Mouse (Mus musculus) bone marrow macrophage, adult 2 months (primary cell): Measurements from ENCODE around the gene Phactr1. TPM values are rescaled to one million over a fixed set of nuclear protein-coding genes. Genes with fewer than 3 reads are reported as not detected.

Experiments used
- H3K27ac ChIP-seq: 2 replicates; pipeline ENCODE4 v1.5.1; 2012; ENCODE audit warnings: low read depth, low read length; ENCODE audit not compliant: insufficient read depth
- H3K4me1 ChIP-seq: 2 replicates; pipeline ENCODE4 v1.6.1; 2012; ENCODE audit warnings: low read length; ENCODE audit not compliant: control insufficient read depth, insufficient read depth
- H3K4me3 ChIP-seq: 2 replicates; pipeline ENCODE4 v1.5.1; 2012; ENCODE audit warnings: mild to moderate bottlenecking, low read length, moderate library complexity; ENCODE audit not compliant: insufficient read depth
- CTCF ChIP-seq: IDR thresholded peaks from 2 replicates; pipeline ENCODE4 v1.5.1; 2012; ENCODE audit warnings: low read depth, mild to moderate bottlenecking, low read length, moderate library complexity
- POLR2A ChIP-seq: IDR thresholded peaks from 2 replicates; pipeline ENCODE4 v1.6.1; 2012; ENCODE audit warnings: mild to moderate bottlenecking, low read depth, low read length, borderline replicate concordance
- polyA plus RNA-seq: library from polyadenylated mRNA; stranded (reverse); fragments of >200 nt; gene quantifications from 2 replicates; pipeline ENCODE4 v1.2.4, GENCODE M21; 2012; ENCODE audit not compliant: missing spikeins, insufficient read depth, insufficient read length

Gene Phactr1
- polyA plus RNA-seq, 1 experiment = 3.4 TPM

DNA sequence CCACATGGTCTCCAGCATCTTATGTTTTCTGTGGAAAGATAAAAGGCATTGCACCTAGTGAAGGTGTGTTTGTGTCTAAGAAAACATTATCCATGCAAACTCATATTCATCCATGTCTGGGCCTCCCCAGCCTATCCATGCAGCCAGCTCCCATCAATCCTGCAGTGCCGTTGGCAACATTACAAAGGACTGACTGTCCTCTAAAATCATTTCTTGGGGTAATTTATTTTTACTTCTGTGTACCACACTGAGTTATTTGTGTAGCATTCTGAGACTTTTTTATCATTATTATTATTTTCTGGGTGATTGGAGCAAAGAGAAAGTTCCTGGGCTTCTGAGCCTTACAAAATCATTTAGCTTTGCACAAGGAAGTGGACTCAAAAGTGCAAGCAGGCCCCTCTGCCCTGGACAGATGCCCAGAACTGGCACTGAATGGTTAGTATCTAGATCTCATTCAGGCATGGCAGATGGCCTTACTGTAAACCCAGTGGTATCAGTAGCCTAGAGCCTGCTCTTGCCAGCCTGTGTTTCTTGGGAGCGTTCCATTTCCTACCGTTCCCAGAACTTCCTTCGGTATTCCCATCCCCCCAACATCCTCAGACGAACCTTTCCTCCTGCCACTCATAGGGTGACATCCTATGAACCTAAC, 307.6 kb downstream of the Phactr1 start:
- Histone ChIP-seq H3K27ac (no peak overlapping the region), H3K4me3 (no peak overlapping the region), H3K4me1 (no peaks in the 10 kb centered on the region)
- TF ChIP-seq POLR2A = no peak

DNA sequence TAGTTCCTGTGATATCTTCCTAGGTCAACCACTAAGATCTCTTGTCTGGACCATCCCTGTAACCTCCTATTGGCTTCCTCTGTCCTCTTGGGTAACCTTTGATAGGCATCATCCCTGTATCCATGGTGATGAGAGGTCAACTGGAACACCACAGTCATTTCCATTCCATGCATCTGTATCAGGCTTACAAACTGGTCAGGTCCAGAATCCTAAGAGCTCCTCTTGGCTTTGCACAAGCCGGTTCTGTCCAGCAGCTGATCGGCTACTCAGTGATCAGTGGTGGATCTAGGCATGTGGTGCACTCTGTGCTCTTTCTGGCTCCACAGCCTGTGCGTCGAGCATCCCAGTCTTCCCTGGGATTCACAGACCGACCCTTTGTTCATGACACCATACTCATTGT, 309.1 kb downstream of the Phactr1 start:
- H3K27ac ChIP-seq = no peak overlapping the region
- TF ChIP-seq CTCF = no peak
- no peak for TF ChIP-seq POLR2A
- no peaks in the 10 kb centered on the region for H3K4me1 ChIP-seq
- no peak overlapping the region for H3K4me3 ChIP-seq

DNA sequence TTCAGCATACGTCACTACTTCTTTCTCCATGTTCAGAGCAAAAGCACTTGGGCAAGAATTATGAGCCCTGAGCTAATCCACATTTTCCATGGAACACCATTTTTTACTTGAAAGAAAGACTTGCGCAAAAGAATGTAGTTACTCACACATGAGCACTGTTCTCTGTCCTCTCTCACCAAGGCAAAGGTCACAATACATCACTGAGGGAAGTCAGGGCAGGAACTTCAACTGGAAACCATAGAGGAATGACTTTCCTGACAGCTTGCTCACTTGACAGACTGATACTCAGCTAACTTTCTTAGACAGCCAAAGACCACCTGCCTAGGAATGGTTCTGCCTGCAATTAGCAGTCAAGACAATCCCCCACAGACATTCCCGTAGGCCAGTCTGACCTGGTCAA, 309.6 kb downstream of the Phactr1 start:
- Histone ChIP-seq H3K4me1 (no peaks in the 10 kb centered on the region), H3K27ac (no peak overlapping the region), H3K4me3 (no peak overlapping the region)
- no peak for TF ChIP-seq POLR2A
- no peak for TF ChIP-seq CTCF

- no peak for TF ChIP-seq CTCF
- TF ChIP-seq POLR2A = no peak
- no peak overlapping the region for H3K27ac ChIP-seq
- no peak overlapping the region for H3K4me3 ChIP-seq
- no peaks in the 10 kb centered on the region for H3K4me1 ChIP-seq
These were observed 310.2 kb downstream of the Phactr1 start for GRCm38 (mm10) chr13:42990493-42991111.

- Histone ChIP-seq H3K4me3 (no peak overlapping the region), H3K4me1 (no peaks in the 10 kb centered on the region), H3K27ac (no peak overlapping the region)
- no peak for TF ChIP-seq POLR2A
- no peak for TF ChIP-seq CTCF
These were observed 310.7 kb downstream of the Phactr1 start for GRCm38 (mm10) chr13:42991164-42991563.

- Histone ChIP-seq H3K27ac (no peak overlapping the region), H3K4me1 (no peaks in the 10 kb centered on the region), H3K4me3 (no peak overlapping the region)
- no peak for TF ChIP-seq CTCF
These were observed 311.9 kb downstream of the Phactr1 start for GRCm38 (mm10) chr13:42992306-42992705.

DNA sequence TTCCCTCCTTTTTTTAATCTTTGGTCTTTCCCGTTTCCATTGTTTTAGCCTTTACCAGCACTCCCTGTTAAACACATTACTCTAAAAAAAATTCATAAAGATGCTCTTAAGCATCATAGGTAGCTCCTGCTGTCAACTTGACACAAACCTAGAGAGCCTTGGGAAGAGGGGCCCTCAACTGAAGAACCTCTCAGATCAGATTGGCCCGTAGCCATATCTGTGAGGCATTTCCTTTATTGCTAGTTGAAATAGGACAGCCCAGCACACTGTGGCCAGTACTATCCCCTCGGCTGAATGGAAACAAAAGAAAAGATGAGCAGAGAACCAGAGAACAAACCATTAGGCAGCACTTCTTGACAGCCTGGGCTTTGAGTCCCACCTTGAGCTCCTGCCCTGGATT, 313.9 kb downstream of the Phactr1 start:
- Histone ChIP-seq H3K4me3 (no peak overlapping the region), H3K27ac (no peak overlapping the region), H3K4me1 (peaks cover 6% of the 10 kb centered on the region)
- TF ChIP-seq CTCF = no peak
- no peak for TF ChIP-seq POLR2A

GRCm38 (mm10) chr13:42996188-42996587, 315.8 kb downstream of the Phactr1 start:
- Histone ChIP-seq H3K4me3 (no peak overlapping the region), H3K27ac (no peak overlapping the region), H3K4me1 (peaks cover 8% of the 10 kb centered on the region)
- TF ChIP-seq CTCF (no peak), POLR2A (no peak)

GRCm38 (mm10) chr13:42999287-42999686, 318.9 kb downstream of the Phactr1 start:
- no peak for TF ChIP-seq POLR2A
- TF ChIP-seq CTCF = no peak
- H3K4me1 ChIP-seq = peaks cover 8% of the 10 kb centered on the region
- H3K27ac ChIP-seq = no peak overlapping the region
- no peak overlapping the region for H3K4me3 ChIP-seq

DNA sequence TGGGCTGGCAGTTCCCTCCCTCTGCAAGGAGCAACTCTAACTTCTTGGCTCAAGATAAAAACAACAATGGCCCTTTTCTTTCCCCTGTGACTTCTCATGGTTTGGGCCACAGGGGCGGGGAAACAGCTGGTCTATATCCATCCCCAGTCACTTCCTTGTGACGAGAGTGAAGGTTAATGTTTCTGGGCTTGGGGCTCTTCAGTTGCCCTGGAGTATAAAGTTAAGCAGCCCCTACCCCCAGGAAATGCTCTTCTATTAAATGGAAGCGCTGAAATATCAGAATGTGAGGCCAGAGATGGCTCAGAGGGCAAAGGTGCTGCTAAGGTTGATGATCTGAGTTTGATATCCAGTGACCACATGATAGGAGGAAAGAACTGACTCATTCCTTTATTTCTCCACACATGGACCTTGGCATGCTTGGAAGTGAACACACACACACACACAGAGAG, 324.7 kb downstream of the Phactr1 start:
- Histone ChIP-seq H3K27ac (no peak overlapping the region), H3K4me1 (no peaks in the 10 kb centered on the region), H3K4me3 (no peak overlapping the region)
- TF ChIP-seq POLR2A (no peak), CTCF (no peak)
